8 mouse cellular contexts compared by ENCODE assay signal in the genomic region with DNA sequence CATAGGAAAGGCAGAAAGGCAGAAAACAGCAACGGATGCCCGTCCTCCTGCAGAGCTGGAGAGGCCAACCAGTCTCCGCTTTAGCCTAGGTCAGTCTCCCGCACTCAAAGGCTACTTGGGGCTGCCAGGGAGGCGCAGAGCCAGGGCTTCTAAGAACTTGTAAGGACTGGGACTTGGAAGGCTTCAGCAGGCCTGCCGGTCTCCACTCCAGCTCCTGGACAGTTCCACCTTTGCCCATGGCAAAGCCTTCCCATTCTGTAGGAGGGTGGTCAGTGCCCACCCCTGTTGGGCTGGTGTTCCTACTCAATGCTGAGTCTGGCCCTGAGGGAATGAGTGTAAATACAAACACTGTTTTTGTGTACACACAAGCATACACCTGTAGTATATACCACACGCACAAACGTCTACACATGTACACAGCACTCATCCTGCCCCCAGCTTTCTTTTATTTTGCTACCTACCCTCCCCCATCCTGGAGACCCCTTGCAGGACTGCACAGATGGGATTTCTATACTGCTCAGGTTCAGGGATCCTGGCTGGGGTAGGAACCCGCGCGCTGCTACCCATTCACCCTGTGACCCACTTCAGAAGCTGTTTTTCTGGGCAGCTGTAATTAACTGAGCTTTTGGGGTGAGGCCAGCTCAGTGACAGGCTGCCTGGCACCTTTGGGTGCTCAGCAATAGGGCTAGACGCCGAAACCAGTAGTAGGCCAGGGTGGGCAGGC. TPM values are rescaled to one million over a fixed set of nuclear protein-coding genes. Genes with fewer than 3 reads are reported as not detected.
DNase-seq lines count a peak whose midpoint lies in the region; ATAC-seq and TF ChIP-seq lines count a peak whose summit lies in the region.

No protein-coding gene starts in this region.

- H3K36me3 ChIP-seq in kidney, embryonic 15.5 days: no peaks in the 10 kb centered on the region
- H3K36me3 ChIP-seq in neural tube, embryonic 14.5 days (ENCODE audit: control insufficient read depth, insufficient read depth, low read length): no peaks in the 10 kb centered on the region

- peaks cover 41% of the 10 kb centered on the region for H3K4me1 ChIP-seq in kidney, embryonic 15.5 days
- H3K4me1 ChIP-seq in bone marrow macrophage, adult 2 months (ENCODE audit: control insufficient read depth, insufficient read depth, low read length): peaks cover 57% of the 10 kb centered on the region
- H3K4me1 ChIP-seq in neural tube, embryonic 14.5 days (ENCODE audit: control insufficient read depth, insufficient read depth, low read length): peaks cover 13% of the 10 kb centered on the region

- no peaks in the 10 kb centered on the region for H3K27me3 ChIP-seq in kidney, embryonic 15.5 days
- no peaks in the 10 kb centered on the region for H3K27me3 ChIP-seq in neural tube, embryonic 14.5 days (ENCODE audit: control insufficient read depth, insufficient read depth, low read length)

- peak overlapping the region; percentile 42; the same call in 1 of the 2 replicates for H3K4me2 ChIP-seq in kidney, embryonic 15.5 days
- H3K4me2 ChIP-seq in neural tube, embryonic 14.5 days (ENCODE audit: low read depth, low read length): no peak overlapping the region

- no peak for TF ChIP-seq POLR2A in bone marrow macrophage, adult 2 months (IDR thresholded peaks at IDR 0.05; ENCODE audit: borderline replicate concordance, low read depth, low read length)

- H3K27ac ChIP-seq in kidney, embryonic 15.5 days: peak overlapping the region; percentile 86
- H3K27ac ChIP-seq in bone marrow macrophage, adult 2 months (ENCODE audit: insufficient read depth, low read depth, low read length): peak overlapping the region; percentile 12; the same call in 1 of the 2 replicates
- H3K27ac ChIP-seq in neural tube, embryonic 14.5 days (ENCODE audit: low read depth, low read length): no peak overlapping the region; the same call in 1 of the 2 replicates

- no peak for TF ChIP-seq CTCF in bone marrow macrophage, adult 2 months (IDR thresholded peaks at IDR 0.05; ENCODE audit: low read depth, low read length)

- no peaks in the 10 kb centered on the region for H3K9me3 ChIP-seq in kidney, embryonic 15.5 days (replicated peaks)
- no peaks in the 10 kb centered on the region for H3K9me3 ChIP-seq in neural tube, embryonic 14.5 days (ENCODE audit: control insufficient read depth, low read length)

- DNase-seq in kidney, adult 9 months: no peak
- DNase-seq in heart, adult 18-20 months: peak; percentile 48 to 61
- peak; percentile 22 for DNase-seq in kidney, postnatal 14 days
- no peak for DNase-seq in right cerebral cortex, postnatal 10 days (ENCODE audit: low spot score in 2 of 2)

- no peak overlapping the region for H3K4me3 ChIP-seq in kidney, embryonic 15.5 days (replicated peaks)
- H3K4me3 ChIP-seq in bone marrow macrophage, adult 2 months (ENCODE audit: insufficient read depth, low read length): no peak overlapping the region
- no peak overlapping the region for H3K4me3 ChIP-seq in neural tube, embryonic 14.5 days (ENCODE audit: low read depth, low read length)

- 65% methylated on average over 13 of the region's 13 CpGs for WGBS in kidney, embryonic 15.5 days
- WGBS in neural tube, embryonic 14.5 days: 58% methylated on average over 13 of the region's 13 CpGs

- no peak overlapping the region for H3K9ac ChIP-seq in kidney, embryonic 15.5 days
- no peak overlapping the region for H3K9ac ChIP-seq in neural tube, embryonic 14.5 days (replicated peaks; ENCODE audit: low read depth, low read length)

- peak; percentile 23; the same call in 1 of the 2 replicates for ATAC-seq in kidney, embryonic 15.5 days (replicated peaks; ENCODE audit: low FRiP score)
- ATAC-seq in neural tube, embryonic 14.5 days (ENCODE audit: low read depth): 0 out of 2 replicates have a peak, but pooled peaks have one; percentile 54
- no peak for ATAC-seq in erythroid progenitor cell, adult 5-6 weeks (replicated peaks; ENCODE audit: low FRiP score, poor library complexity, severe bottlenecking)

RNA-seq across cellular contexts. Expression of a gene that starts 25.5 kb away (rescaled TPM):
- 19.1 and 22.2 TPM in 2 replicates for polyA plus RNA-seq in kidney, embryonic 15.5 days (2015; fragmentation: Nextera tagmentation; extraction: Ambion mirVana)
- 16.2 and 17.8 TPM in 2 replicates for polyA plus RNA-seq in bone marrow macrophage, adult 2 months (2012; ENCODE audit: insufficient read depth, insufficient read length, missing spikeins)
- 100 to 1,000 TPM; 293 to 297 TPM for total RNA-seq in heart, adult 18-20 months (2021)
- polyA plus RNA-seq in neural tube, embryonic 14.5 days (2014; fragmentation: Nextera tagmentation; extraction: Ambion mirVana): 25.3 and 26.9 TPM in 2 replicates
- total RNA-seq in erythroid progenitor cell, adult 5-6 weeks (2015; ENCODE audit: low replicate concordance): 17.7 and 20.1 TPM in 2 replicates
- 9.0 and 14.7 TPM in 2 replicates for total RNA-seq in erythroid progenitor cell, adult 5-6 weeks (2017; ENCODE audit: low replicate concordance)

Comparison
In these comparisons a context has a peak if more than half of its experiments do, and no peak if none do; other contexts are left out.
1. DNase-seq: peak in heart, adult 18-20 months (2 of 2) and kidney, postnatal 14 days (single experiment); none in kidney, adult 9 months (single experiment) and right cerebral cortex, postnatal 10 days (0 of 2).